Mouse (Mus musculus) testis, adult 2 months (tissue): ENCODE measurements around the gene Kitl.

Source experiments
- CTCF ChIP-seq: fragments of 200-500 bp; IDR thresholded peaks from 2 replicates; pipeline ENCODE4 v1.5.1; 2012; ENCODE audit warnings: low read depth, mild to moderate bottlenecking, inconsistent platforms, low read length, moderate library complexity; ENCODE audit not compliant: control insufficient read depth, insufficient read depth, insufficient replicate concordance
- POLR2A ChIP-seq: fragments of 200-500 bp; IDR thresholded peaks from 2 replicates; pipeline ENCODE4 v1.6.1; 2012; ENCODE audit warnings: low read depth, mild to moderate bottlenecking, inconsistent platforms, low read length, moderate library complexity; ENCODE audit not compliant: control insufficient read depth

DNA sequence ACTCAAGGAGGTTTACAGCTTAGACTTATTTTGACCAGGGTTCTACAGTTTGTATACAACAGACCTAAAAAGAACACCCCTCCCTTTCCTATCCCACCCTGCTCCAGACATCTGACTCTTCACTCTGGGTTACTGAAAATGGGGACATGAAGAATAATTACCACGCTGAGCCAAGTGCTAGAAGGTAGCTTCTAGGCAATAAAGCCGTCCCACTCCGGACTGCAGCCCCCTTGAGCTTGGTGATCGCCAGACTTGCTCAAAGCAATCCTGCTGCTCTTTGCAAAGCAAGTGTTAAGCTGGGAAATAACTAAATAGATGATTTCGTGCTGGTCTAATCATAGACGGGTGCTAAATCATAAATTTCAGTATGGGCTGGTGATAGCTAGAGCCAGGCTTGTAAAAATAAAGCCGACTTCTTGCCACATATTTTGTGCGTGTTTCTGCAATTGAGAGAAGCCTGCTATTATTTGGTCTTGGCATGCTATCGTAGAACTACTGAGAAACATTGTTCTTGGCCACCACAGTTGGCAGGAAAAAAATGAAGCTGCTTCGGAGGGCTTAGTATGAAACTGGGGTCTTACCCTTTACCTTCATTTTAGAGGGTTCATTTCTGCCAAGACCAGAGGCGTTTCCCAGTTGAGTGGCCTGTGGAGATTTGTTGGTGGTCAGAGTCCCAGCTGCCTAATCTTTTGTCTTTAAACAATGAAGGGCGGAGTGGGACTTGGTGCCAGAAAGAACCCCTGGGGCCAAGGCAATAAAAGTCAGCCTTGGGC, 50.3 kb downstream of the Kitl start:
- no peak for TF ChIP-seq POLR2A
- no peak for TF ChIP-seq CTCF
